Mouse (Mus musculus) heart, postnatal 25 days (tissue): ENCODE data around the gene Mmrn2. TPM values are rescaled to one million over a fixed set of nuclear protein-coding genes. Genes with fewer than 3 reads are reported as not detected.
"Not testable (repeated sequence)": the region's sequence is repeated elsewhere in the genome, so short reads cannot be mapped to it uniquely, and the experiment has no call there.

ENCODE experiments used
- DNase-seq: peaks from one replicate; pipeline ENCODE4 v3.0.0; 2022; ENCODE audit warnings: low spot score
- intact Hi-C: fragments of 180-260 bp; cut with DNase I; formaldehyde crosslinking; loops from one replicate; pipeline ENCODE4 v1.15.1; 2025
- total RNA-seq, 2 experiments: library from RNA; stranded (reverse); gene quantifications; 2 replicates each; pipeline ENCODE4 v1.2.3; 2021

The Mmrn2 gene
- total RNA-seq, 2 experiments from 2014 or later: 38.6 to 43.2 TPM

GRCm38 (mm10) chr14:34360251-34360650 lies 15.0 kb upstream of the Mmrn2 start:
- intact Hi-C loops: loop anchor here (5.0 kb wide), 1 partner anchor 48 kb away; the partner anchor contains the start of genes Glud1 and Shld2
- DNase-seq: no peak

DNA sequence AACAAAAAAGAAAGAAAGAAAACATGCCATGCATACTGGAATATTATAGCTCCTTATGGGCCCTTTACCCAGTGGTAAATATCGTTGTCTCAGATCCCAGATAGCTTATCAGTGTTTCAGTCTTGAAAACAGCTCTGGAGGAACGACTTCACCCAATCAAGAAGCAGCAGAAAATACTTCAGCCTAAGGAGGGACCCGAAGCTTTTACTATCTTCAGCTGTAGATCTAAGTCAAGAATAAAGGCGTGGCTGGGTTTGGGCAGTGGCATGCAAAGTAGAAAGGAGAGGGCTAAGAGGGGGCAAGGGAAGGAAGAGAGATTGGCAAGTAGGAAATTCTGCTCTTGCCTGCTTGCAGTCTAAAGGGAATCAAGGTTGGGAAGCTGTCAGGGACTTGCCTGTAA lies 13.1 kb upstream of the Mmrn2 start:
- no peak for DNase-seq
- intact Hi-C loops: loop anchor here (2.0 to 5.0 kb wide), 2 partner anchors 50 to 87 kb away; partner anchors contain the start of genes Glud1 and Shld2

DNA sequence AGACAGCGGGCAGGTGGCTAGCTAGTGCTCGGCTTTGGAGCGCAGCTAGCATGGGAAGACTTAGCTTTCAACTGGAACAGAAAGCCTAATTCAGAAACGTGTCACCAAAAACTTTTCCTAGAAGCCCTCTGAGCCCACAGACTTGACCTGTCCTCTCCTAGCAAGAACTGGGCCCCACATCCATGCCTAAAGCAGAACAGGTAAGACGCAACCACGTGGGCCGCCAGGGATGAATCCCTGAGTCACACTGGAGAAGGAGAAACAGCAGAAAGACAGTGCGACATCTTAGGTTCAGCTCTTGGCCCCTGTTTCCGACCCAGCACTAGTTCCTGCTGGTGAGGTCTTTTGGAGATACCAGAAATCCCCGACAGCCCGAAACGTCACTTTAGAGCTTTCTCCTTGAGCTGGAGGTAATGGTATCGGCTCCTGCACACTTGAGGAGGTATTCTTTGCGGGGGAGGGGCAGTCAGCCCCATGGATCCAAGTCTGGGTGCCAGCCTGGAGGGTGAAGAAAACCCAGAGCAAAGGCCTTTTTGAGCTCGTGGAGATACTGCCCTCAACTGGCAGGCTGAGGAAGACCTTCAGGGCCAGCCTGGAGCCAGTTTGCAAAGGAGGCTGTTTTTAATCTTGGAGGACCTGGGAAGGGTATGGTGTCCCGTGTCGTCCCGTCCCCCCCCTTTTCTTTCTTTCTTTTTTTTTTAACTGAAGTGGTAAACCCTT lies 12.4 kb upstream of the Mmrn2 start:
- peak; percentile 37 for DNase-seq
- intact Hi-C loops: loop anchor here (1.0 to 5.0 kb wide), 3 partner anchors 51 to 283 kb away; partner anchors contain the start of genes Glud1 and Shld2

GRCm38 (mm10) chr14:34363490-34364253 lies 11.6 kb upstream of the Mmrn2 start:
- intact Hi-C loops: loop anchor here (1.0 to 5.0 kb wide), 3 partner anchors 51 to 283 kb away; partner anchors contain the start of genes Glud1 and Shld2
- DNase-seq: peak; percentile 81

DNA sequence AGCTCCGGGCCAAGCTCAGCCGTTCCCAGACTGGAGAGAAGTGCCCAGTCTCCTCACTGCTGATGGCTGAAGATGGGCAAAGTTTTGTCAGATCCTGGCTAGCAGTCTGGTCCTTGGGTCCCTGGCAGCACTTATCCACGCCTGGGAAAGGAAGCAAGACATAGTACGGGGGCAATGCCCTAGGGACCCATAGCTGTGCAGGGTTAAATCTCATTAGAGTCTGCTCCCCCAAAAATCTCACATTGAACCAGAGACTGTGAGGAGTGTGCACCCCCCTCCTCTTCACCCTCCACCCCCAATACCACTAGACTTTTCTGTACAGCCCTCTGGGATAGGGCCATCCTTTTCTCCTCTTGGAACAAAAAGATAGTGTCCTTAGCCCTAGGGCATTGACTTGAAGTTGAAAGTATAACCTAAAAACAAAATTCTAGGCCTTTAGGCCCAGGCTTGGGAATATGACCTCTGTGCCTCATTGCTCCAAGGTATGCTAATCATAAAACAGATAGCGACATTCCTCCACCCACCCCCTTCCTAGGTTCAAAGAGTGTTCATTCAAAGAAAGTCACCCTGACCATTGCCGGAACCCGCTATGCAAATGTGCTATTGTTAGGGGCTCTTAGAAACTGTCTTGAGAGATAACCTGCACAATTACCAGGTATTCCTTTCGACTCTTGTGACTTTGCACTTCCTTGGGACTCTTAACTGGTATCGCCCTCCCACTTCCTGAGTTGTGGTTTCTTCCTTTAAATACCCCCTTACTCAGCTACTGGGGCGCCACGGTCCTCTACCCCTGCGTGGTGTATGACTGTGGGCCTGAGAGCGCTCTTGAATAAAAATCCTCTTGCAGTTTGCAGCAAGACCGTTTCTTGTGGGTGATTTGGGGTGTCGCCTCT lies 10.8 kb upstream of the Mmrn2 start:
- intact Hi-C loops: loop anchor here (5.0 kb wide), 1 partner anchor 52 kb away; the partner anchor contains the start of genes Glud1 and Shld2
- DNase-seq: not testable (repeated sequence)

- intact Hi-C loops: no loop called here
- DNase-seq: no peak
Observed at GRCm38 (mm10) chr14:34365147-34365507, 10.1 kb upstream of the Mmrn2 start.

GRCm38 (mm10) chr14:34370203-34370602 lies 5.1 kb upstream of the Mmrn2 start:
- DNase-seq: no peak
- intact Hi-C loops: loop anchor here (5.0 kb wide), 2 partner anchors 177 to 202 kb away; no protein-coding TSS in a partner anchor

- no peak for DNase-seq
- intact Hi-C loops: loop anchor here (5.0 kb wide), 2 partner anchors 176 to 201 kb away; no protein-coding TSS in a partner anchor
Observed at GRCm38 (mm10) chr14:34370921-34371320, 4.3 kb upstream of the Mmrn2 start.

- DNase-seq: no peak
- intact Hi-C loops: loop anchor here (1.0 to 5.0 kb wide), 3 partner anchors 30 to 201 kb away; no protein-coding TSS in a partner anchor
Observed at GRCm38 (mm10) chr14:34371763-34372162, 3.5 kb upstream of the Mmrn2 start.

DNA sequence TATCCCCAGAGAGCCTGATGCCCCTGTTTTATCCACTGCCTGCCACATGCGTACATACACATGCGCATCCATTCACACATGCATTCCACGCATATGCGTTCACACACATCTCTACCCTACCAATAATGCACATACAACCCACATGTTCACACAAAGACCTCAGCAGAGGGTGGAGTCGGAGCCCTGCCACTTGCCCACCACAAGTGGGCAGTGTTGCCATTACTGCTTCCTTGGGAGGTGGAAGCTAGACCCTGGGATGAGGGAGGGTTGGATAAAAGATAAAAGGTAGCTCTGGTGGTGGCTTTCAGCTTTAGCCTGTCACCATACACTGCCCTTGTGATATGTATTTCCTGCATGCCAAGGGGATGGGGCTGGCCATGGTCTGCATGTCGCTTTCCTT lies 2.6 kb upstream of the Mmrn2 start:
- intact Hi-C loops: loop anchor here (1.0 to 5.0 kb wide), 3 partner anchors 29 to 200 kb away; no protein-coding TSS in a partner anchor
- peak; percentile 29 for DNase-seq

DNA sequence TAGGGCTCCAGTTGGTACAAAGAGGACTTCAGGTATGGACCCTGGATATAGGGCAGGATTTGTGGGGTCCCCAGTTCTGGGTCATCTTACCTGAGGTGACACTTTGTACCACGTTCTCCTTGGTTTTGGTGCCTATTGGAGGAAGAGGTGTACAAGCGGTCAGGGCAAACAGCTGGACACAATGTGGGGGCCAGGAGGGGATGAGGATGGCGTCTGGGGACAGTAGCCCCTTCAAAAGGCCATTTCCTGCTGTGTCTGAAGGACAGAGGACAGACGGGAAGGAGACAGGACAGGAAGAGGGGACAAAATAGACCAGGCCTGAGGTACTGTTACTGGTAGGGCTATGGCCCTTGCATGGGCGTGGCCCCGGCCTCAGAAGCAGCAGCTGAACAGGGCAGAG lies 1.7 kb upstream of the Mmrn2 start:
- no peak for DNase-seq
- intact Hi-C loops: loop anchor here (5.0 kb wide), 2 partner anchors 174 to 199 kb away; no protein-coding TSS in a partner anchor

- intact Hi-C loops: loop anchor here (5.0 kb wide), 2 partner anchors 173 to 198 kb away; no protein-coding TSS in a partner anchor
- DNase-seq: no peak
Observed at GRCm38 (mm10) chr14:34374577-34374976, 688 bp upstream of the Mmrn2 start, which contains the start of gene Sncg. Sncg (minus strand) TSS chr14:34374789.

DNA sequence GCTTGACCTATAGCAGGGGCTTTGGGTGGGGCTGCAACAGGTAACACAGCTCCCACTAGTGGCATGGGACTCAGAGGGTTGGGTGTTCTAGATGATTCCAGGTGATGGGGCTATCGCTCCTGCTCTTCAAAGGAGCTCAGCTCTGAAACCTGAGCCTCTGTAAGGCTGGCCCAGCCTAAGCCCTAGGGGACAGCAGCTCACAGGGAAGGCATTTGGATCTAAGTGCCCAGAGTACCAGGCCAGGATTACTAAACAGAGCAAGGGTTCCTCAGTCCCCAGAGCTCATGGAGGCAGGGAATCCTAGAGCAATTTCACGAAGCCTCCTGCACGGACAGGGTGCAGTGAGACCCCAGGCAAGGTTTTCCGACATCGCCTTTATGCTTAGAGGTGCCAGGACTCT lies 676 bp downstream of the Mmrn2 start:
- intact Hi-C loops: no loop called here
- no peak for DNase-seq

- DNase-seq: no peak
- intact Hi-C loops: no loop called here
Observed at GRCm38 (mm10) chr14:34377121-34377520, 1.9 kb downstream of the Mmrn2 start.

- peak; percentile 62 for DNase-seq
- intact Hi-C loops: no loop called here
Observed at GRCm38 (mm10) chr14:34378560-34379331, 3.5 kb downstream of the Mmrn2 start.

DNA sequence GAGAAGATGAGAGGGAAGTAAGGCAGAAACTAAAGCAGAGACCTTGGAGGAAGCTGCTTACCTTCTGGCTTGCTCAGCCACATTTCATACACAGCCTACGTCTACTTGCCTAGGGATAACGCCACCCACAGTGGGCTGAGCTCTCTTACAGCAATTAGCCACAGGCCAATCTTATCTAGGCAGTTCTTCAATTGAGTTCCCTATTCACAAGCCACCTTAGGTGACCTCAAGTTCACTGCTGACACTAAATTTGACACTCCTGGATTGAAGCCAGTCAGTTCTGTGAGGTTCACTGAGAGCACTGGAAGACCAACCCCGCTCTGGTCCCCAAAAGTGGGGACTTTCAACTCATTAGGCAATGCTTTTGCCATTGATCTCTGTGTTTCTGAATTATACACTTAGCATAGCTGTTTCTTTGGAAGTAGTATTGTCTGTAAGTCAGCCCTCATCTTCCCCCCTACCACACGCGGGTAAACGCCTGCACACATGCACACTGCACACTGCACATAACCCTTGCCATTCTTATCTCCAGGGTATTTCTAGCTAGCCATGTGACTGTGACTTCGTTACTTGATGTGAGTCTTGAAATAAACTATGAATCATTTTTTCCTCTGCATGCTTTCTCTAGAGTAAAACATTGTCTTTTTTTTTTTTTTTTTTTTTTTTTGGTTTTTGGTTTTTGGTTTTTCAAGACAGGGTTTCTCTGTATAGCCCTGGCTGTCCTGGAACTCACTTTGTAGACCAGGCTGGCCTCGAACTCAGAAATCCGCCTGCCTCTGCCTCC lies 7.8 kb downstream of the Mmrn2 start:
- DNase-seq: no peak
- intact Hi-C loops: no loop called here

DNA sequence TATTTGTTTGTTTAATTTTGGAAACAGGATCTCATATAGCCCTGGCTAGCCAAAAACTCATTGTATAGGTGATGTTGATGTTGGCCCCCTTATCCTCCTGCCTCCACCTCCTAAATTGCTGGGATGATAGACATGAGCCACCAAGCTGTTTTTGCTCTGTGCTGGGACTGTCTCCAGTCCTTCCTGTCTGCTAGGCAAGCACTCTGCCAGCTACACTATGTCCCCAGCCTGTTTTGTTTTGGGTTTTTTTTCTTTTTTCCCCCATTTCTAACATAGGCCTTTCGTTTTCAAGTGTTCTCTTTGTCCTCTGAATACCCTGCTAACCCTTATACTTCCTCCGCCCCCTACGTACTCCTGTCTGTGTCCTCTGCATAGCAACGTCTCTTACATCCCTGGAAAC lies 18.0 kb downstream of the Mmrn2 start:
- intact Hi-C loops: no loop called here

DNA sequence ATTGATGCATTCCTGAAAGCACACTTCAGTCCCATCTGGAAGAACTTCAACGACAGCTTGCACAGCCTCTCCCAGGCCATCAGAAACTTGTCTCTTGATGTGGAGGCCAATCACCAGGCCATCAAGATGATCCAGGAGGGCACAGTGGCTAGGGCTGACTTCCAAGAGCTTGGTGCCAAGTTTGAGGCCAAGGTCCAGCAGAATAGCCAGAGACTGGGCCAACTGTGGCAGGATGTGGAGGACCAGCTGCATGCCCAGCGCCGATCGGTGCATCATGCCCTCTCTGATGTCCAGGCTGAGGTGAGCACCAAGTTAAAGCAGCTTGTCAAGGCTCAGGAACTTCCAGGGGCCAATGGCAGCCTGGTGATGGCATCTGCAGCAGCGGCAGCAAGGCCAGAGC lies 22.6 kb downstream of the Mmrn2 start:
- no peak for DNase-seq
- intact Hi-C loops: no loop called here

More for the DNA sequence above, 18.0 kb downstream of the Mmrn2 start:
- DNase-seq: no peak
